19 mouse cellular contexts compared by ENCODE assay signal in the genomic region with DNA sequence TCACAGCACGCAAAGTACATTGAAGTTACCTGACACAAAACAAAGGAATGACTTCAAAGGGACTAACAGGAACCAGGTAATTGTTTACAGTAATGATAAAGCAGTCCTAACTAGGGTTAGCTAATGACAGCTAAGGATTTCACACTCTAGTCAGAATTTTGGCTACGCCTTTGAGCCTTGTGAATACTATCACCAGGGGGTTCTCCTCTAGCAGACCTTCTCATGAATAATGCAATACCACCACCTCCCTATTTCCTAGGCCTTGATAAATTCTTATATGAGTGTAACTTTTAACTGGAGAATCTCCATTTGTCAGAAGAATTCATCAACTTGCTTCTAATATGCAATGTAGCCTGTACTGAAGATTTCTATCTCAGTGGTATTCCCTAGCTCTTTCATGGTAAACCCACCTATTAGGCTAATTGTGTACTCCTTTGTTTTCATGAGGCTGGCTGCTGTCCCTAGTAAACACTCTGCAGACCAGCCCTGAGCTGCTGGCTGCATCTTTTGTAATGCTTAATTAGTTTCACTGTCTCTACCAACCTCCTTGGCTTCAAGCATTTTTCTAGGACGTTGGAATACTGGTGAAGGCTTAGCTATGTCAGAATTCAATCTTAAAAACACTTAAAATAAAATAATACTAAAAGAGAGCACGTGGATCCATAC.
A peak's percentile ranks its signal among the peaks of the same experiment; 100 is the strongest.
DNase-seq lines count a peak whose midpoint lies in the region; ATAC-seq and TF ChIP-seq lines count a peak whose summit lies in the region.
"Had no signal": no experiment of that assay in that cellular context is flagged by ENCODE, and none has a peak within 500 bp of the region (broad histone marks: within the 10 kb centered on the region; RNA-seq: fewer than 3 reads in every experiment).

No protein-coding gene starts in this region.

- WGBS in hindbrain, embryonic 11.5 days: 29% methylated on average over 4 of the region's 4 CpGs
- 27% methylated on average over 4 of the region's 4 CpGs for WGBS in hindbrain, embryonic 10.5 days
- 16% methylated on average over 4 of the region's 4 CpGs for WGBS in hindbrain, embryonic 14.5 days
- WGBS in midbrain, postnatal 0 days: 17% methylated on average over 4 of the region's 4 CpGs
- WGBS in liver, embryonic 11.5 days: 52% methylated on average over 4 of the region's 4 CpGs

- no peak overlapping the region for H3K4me3 ChIP-seq in hindbrain, embryonic 11.5 days (ENCODE audit: low read depth, low read length)
- no peak overlapping the region for H3K4me3 ChIP-seq in hindbrain, embryonic 10.5 days
- H3K4me3 ChIP-seq in hindbrain, embryonic 14.5 days (replicated peaks; ENCODE audit: low read length): no peak overlapping the region
- no peak overlapping the region for H3K4me3 ChIP-seq in midbrain, postnatal 0 days (ENCODE audit: low read depth, low read length)
- no peak overlapping the region for H3K4me3 ChIP-seq in liver, embryonic 11.5 days (ENCODE audit: low read depth, low read length)
- H3K4me3 ChIP-seq: heart, embryonic 13.5 days; liver, embryonic 12.5 days; megakaryocyte, embryonic 14.5 days had no signal

- peak; percentile 81 for ATAC-seq in hindbrain, embryonic 11.5 days (ENCODE audit: low FRiP score)
- ATAC-seq in hindbrain, embryonic 14.5 days (ENCODE audit: low FRiP score): peak; percentile 79; the same call in 1 of the 2 replicates
- no peak for ATAC-seq in midbrain, postnatal 0 days (ENCODE audit: low FRiP score)
- no peak for ATAC-seq in activated CD4-positive, CD25-positive, alpha-beta regulatory T cell, adult 4 months
- ATAC-seq in liver, embryonic 11.5 days (replicated peaks; ENCODE audit: low FRiP score): no peak
- ATAC-seq: liver, embryonic 12.5 days had no signal

- H3K36me3 ChIP-seq in hindbrain, embryonic 11.5 days (ENCODE audit: control insufficient read depth, insufficient read depth, low read length): no peaks in the 10 kb centered on the region
- H3K36me3 ChIP-seq in hindbrain, embryonic 10.5 days: no peaks in the 10 kb centered on the region
- H3K36me3 ChIP-seq in hindbrain, embryonic 14.5 days (replicated peaks; ENCODE audit: control insufficient read depth, insufficient read depth): no peaks in the 10 kb centered on the region
- no peaks in the 10 kb centered on the region for H3K36me3 ChIP-seq in midbrain, postnatal 0 days (ENCODE audit: insufficient read depth, low read length)
- H3K36me3 ChIP-seq in liver, embryonic 11.5 days (ENCODE audit: control insufficient read depth, insufficient read depth, low read length): no peaks in the 10 kb centered on the region
- H3K36me3 ChIP-seq: G1E; heart, embryonic 13.5 days; liver, embryonic 12.5 days had no signal

- no peak overlapping the region for H3K27ac ChIP-seq in hindbrain, embryonic 11.5 days (ENCODE audit: low read depth, low read length)
- H3K27ac ChIP-seq in hindbrain, embryonic 10.5 days: no peak overlapping the region
- H3K27ac ChIP-seq in hindbrain, embryonic 14.5 days: 0 out of 2 replicates have a peak overlapping the region, but pooled peaks have one; percentile 22
- no peak overlapping the region for H3K27ac ChIP-seq in midbrain, postnatal 0 days (ENCODE audit: low read depth, low read length)
- H3K27ac ChIP-seq in liver, embryonic 11.5 days (ENCODE audit: low read depth, low read length): no peak overlapping the region
- H3K27ac ChIP-seq: heart, embryonic 13.5 days; liver, embryonic 12.5 days had no signal

- no peak for TF ChIP-seq CTCF in midbrain, postnatal 0 days (IDR thresholded peaks at IDR 0.05)

- H3K9me3 ChIP-seq in hindbrain, embryonic 11.5 days (ENCODE audit: control insufficient read depth, low read length): no peaks in the 10 kb centered on the region
- no peaks in the 10 kb centered on the region for H3K9me3 ChIP-seq in hindbrain, embryonic 10.5 days
- H3K9me3 ChIP-seq in hindbrain, embryonic 14.5 days (ENCODE audit: control insufficient read depth, low read length): no peaks in the 10 kb centered on the region
- no peaks in the 10 kb centered on the region for H3K9me3 ChIP-seq in midbrain, postnatal 0 days (ENCODE audit: low read length)
- H3K9me3 ChIP-seq in liver, embryonic 11.5 days (ENCODE audit: control insufficient read depth, low read length): no peaks in the 10 kb centered on the region
- H3K9me3 ChIP-seq: G1E; heart, embryonic 13.5 days; liver, embryonic 12.5 days; megakaryocyte, embryonic 14.5 days had no signal

- no peak overlapping the region for H3K9ac ChIP-seq in hindbrain, embryonic 11.5 days (ENCODE audit: low read depth, low read length)
- H3K9ac ChIP-seq in hindbrain, embryonic 14.5 days: no peak overlapping the region
- no peak overlapping the region for H3K9ac ChIP-seq in midbrain, postnatal 0 days (replicated peaks; ENCODE audit: low read length, poor library complexity, severe bottlenecking)
- no peak overlapping the region for H3K9ac ChIP-seq in liver, embryonic 11.5 days (ENCODE audit: low read depth, low read length)
- H3K9ac ChIP-seq: heart, embryonic 13.5 days; liver, embryonic 12.5 days had no signal

- no peaks in the 10 kb centered on the region for H3K27me3 ChIP-seq in hindbrain, embryonic 11.5 days (ENCODE audit: control insufficient read depth, insufficient read depth, low read length)
- H3K27me3 ChIP-seq in hindbrain, embryonic 10.5 days (ENCODE audit: insufficient read depth, poor library complexity, severe bottlenecking): no peaks in the 10 kb centered on the region
- H3K27me3 ChIP-seq in hindbrain, embryonic 14.5 days (ENCODE audit: control insufficient read depth, insufficient read depth, low read length): no peaks in the 10 kb centered on the region
- H3K27me3 ChIP-seq in midbrain, postnatal 0 days (ENCODE audit: insufficient read depth, low read length): no peaks in the 10 kb centered on the region
- H3K27me3 ChIP-seq in liver, embryonic 11.5 days (replicated peaks; ENCODE audit: control insufficient read depth, insufficient read depth, low read length): no peaks in the 10 kb centered on the region
- H3K27me3 ChIP-seq: heart, embryonic 13.5 days; liver, embryonic 12.5 days; megakaryocyte, embryonic 14.5 days had no signal

- no peak overlapping the region for H3K4me2 ChIP-seq in hindbrain, embryonic 11.5 days (replicated peaks; ENCODE audit: low read depth, low read length)
- no peak overlapping the region for H3K4me2 ChIP-seq in hindbrain, embryonic 14.5 days (replicated peaks)
- no peak overlapping the region for H3K4me2 ChIP-seq in midbrain, postnatal 0 days (ENCODE audit: low read depth, low read length, poor library complexity, severe bottlenecking)
- no peak overlapping the region for H3K4me2 ChIP-seq in liver, embryonic 11.5 days
- H3K4me2 ChIP-seq: heart, embryonic 13.5 days; liver, embryonic 12.5 days had no signal

- H3K4me1 ChIP-seq in hindbrain, embryonic 11.5 days (replicated peaks; ENCODE audit: control insufficient read depth, insufficient read depth, low read length): no peaks in the 10 kb centered on the region
- peaks cover 8% of the 10 kb centered on the region; the same call in 1 of the 2 replicates for H3K4me1 ChIP-seq in hindbrain, embryonic 10.5 days (replicated peaks)
- no peaks in the 10 kb centered on the region for H3K4me1 ChIP-seq in hindbrain, embryonic 14.5 days (replicated peaks; ENCODE audit: control insufficient read depth, insufficient read depth, low read length)
- no peaks in the 10 kb centered on the region for H3K4me1 ChIP-seq in midbrain, postnatal 0 days (ENCODE audit: insufficient read depth, low read length)
- H3K4me1 ChIP-seq in liver, embryonic 11.5 days (replicated peaks; ENCODE audit: control insufficient read depth, insufficient read depth, low read length): no peaks in the 10 kb centered on the region
- H3K4me1 ChIP-seq: heart, embryonic 13.5 days; liver, embryonic 12.5 days; megakaryocyte, embryonic 14.5 days had no signal

- intact Hi-C loops in heart, postnatal 14 days (cut with DNase I): no loop called here

- DNase-seq in hindbrain, embryonic 11.5 days (ENCODE audit: low spot score): peak; percentile 4
- no peak for DNase-seq in hindbrain, embryonic 10.5 days (ENCODE audit: low spot score)
- DNase-seq in WW6 (ENCODE audit: low read depth, low spot score): peak; percentile 18
- peak; percentile 25 for DNase-seq in hindbrain, embryonic 14.5 days (ENCODE audit: low spot score)
- peak; percentile 41 for DNase-seq in midbrain, postnatal 0 days (ENCODE audit: low spot score)
- no peak for DNase-seq in heart, postnatal 14 days
- DNase-seq in liver, embryonic 11.5 days (ENCODE audit: low spot score): no peak
- DNase-seq: adrenal gland, postnatal 25 days; B cell, adult 2 months; cerebellum, adult 9-11 months; gastrocnemius, postnatal 36 days; kidney, adult 18-20 months; kidney, postnatal 14 days; right cerebral cortex, postnatal 25 days had no signal

Comparison
In these comparisons a context has a peak if more than half of its experiments do, and no peak if none do; other contexts are left out.
1. DNase-seq: peak in hindbrain, embryonic 11.5 days (single experiment), WW6 (single experiment), hindbrain, embryonic 14.5 days (single experiment) and midbrain, postnatal 0 days (single experiment); none in hindbrain, embryonic 10.5 days (single experiment), heart, postnatal 14 days (0 of 2) and liver, embryonic 11.5 days (single experiment).
2. ATAC-seq: peak in hindbrain, embryonic 11.5 days (single experiment) and hindbrain, embryonic 14.5 days (single experiment); none in midbrain, postnatal 0 days (single experiment), activated CD4-positive, CD25-positive, alpha-beta regulatory T cell, adult 4 months (single experiment) and liver, embryonic 11.5 days (single experiment).